Mouse (Mus musculus): ENCODE measurements at regions not wholly inside any gene's neighbourhood (a gene's known extent, or its start where the extent isn't known, plus 50 kb on each side); places are given as distances from the start of the nearest gene placed in this dataset.

DNA sequence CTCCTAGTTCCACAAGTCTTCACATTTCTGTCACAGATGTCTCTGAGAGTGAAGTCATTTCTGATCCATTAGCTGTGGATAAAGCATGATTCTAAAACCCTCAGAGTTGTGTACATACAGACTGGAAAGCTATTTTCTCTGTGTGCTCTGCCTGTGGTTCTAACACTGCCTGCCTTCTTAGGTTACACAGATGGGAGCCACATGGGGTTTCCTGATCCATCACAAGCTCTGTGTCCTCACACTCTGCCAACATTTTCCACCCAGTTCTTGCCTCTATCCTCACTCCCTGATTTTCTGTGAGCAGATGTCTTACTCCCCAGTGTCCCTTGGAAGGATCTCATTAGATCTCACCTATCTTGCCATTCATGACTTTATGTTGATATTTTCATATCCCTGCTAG lies 1002.6 kb upstream of the 1700015G11Rik start:
- CTCF ChIA-PET = interaction anchor here in 1 of 4 experiments (0.6 kb wide), 1 partner anchor 45 kb away, joined by 12 read pairs; no protein-coding TSS in a partner anchor
- POLR2A ChIA-PET = no interaction called here

DNA sequence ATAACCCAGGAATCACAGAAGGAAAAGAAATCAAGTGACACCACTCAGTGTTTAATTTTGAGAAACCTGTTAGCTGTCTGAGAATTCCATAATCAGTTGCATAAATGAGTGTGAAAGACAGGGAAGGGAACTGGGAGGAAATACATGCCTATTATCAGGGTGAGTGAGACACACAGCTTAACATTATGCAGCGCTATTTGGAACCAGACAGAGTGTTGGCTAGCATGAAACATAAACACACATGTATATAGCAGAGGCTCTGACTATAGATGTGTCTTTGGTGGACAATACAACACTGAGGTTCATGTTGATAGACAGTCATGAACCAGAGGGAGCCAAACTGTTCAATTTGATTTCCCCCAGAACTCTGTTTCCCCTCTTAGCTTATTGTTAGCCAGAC lies 1002.1 kb upstream of the 1700015G11Rik start:
- CTCF ChIA-PET = interaction anchor here in 1 of 4 experiments (0.6 kb wide), 1 partner anchor 45 kb away, joined by 12 read pairs; no protein-coding TSS in a partner anchor
- POLR2A ChIA-PET = no interaction called here

All from embryonic stem cell, embryonic (primary cell).